Mouse (Mus musculus) MEL (cell line): ENCODE measurements around the gene Gm35315. TPM values are rescaled to one million over a fixed set of nuclear protein-coding genes. Genes with fewer than 3 reads are reported as not detected.
A peak's percentile ranks its signal among the peaks of the same experiment; 100 is the strongest.

Experiments used
- DNase-seq: peaks from one replicate; pipeline ENCODE4 v3.0.0; 2011; ENCODE audit warnings: low read depth, low spot score
- H3K27ac ChIP-seq: 2 replicates; pipeline ENCODE4 v1.5.1; 2012; ENCODE audit warnings: low read depth, mild to moderate bottlenecking, control low read depth, low read length, moderate library complexity; ENCODE audit not compliant: control insufficient read depth
- H3K27me3 ChIP-seq, 2 experiments: fragments of 150-350 bp in 1 of 2; sonication (generic) in 1 of 2; 2 replicates each; pipeline ENCODE4 v1.6.1; 2012; ENCODE audit warnings: low read length in 2 of 2, mild to moderate bottlenecking in 2 of 2, improper control_type of control experiment in 1 of 2, moderate library complexity in 1 of 2; ENCODE audit not compliant: insufficient read depth in 2 of 2, control insufficient read depth in 1 of 2
- H3K36me3 ChIP-seq, 2 experiments: 2 replicates each; pipeline ENCODE4 v1.6.1; 2012 to 2014; ENCODE audit warnings: low read length in 2 of 2, improper control_type of control experiment in 1 of 2, inconsistent platforms in 1 of 2, mild to moderate bottlenecking in 1 of 2; ENCODE audit not compliant: insufficient read depth in 2 of 2, control insufficient read depth in 1 of 2
- H3K4me1 ChIP-seq, 2 experiments: fragments of 150-350 bp in 1 of 2; sonication (generic) in 1 of 2; 2 replicates each; pipeline ENCODE4 v1.6.1; 2012; ENCODE audit warnings: low read length in 2 of 2, improper control_type of control experiment in 1 of 2, mild to moderate bottlenecking in 1 of 2; ENCODE audit not compliant: insufficient read depth in 2 of 2, control insufficient read depth in 1 of 2
- H3K4me3 ChIP-seq, 2 experiments: fragments of 150-350 bp in 1 of 2; sonication (generic) in 1 of 2; 2 replicates each; pipeline ENCODE4 v1.5.1; 2012; ENCODE audit warnings: low read depth in 2 of 2, low read length in 2 of 2, mild to moderate bottlenecking in 2 of 2, moderate library complexity in 2 of 2, control low read depth in 1 of 2, improper control_type of control experiment in 1 of 2; ENCODE audit not compliant: control insufficient read depth in 1 of 2, insufficient read depth in 1 of 2
- H3K79me2 ChIP-seq: 2 replicates; pipeline ENCODE4 v1.6.1; 2012; ENCODE audit warnings: mild to moderate bottlenecking, low read length, moderate library complexity; ENCODE audit not compliant: control insufficient read depth, poor library complexity, insufficient read depth
- H3K9ac ChIP-seq: 2 replicates; pipeline ENCODE4 v1.6.1; 2012; ENCODE audit warnings: low read depth, mild to moderate bottlenecking, control low read depth, low read length, moderate library complexity; ENCODE audit not compliant: control insufficient read depth, poor library complexity, severe bottlenecking
- H3K9me3 ChIP-seq: fragments of 150-350 bp; sonication (generic); replicated peaks from 2 replicates; pipeline ENCODE4 v1.6.1; 2012; ENCODE audit warnings: mild to moderate bottlenecking, low read length, improper control_type of control experiment, moderate library complexity; ENCODE audit not compliant: insufficient read depth
- BHLHE40 ChIP-seq: IDR thresholded peaks from 2 replicates; pipeline ENCODE4 v1.6.1; 2012; ENCODE audit warnings: low read depth, mild to moderate bottlenecking, inconsistent platforms, low read length, improper control_type of control experiment, borderline replicate concordance
- CHD2 ChIP-seq: IDR thresholded peaks from 2 replicates; pipeline ENCODE4 v1.6.1; 2011; ENCODE audit warnings: low read length, improper control_type of control experiment
- E2F4 ChIP-seq: IDR thresholded peaks from 2 replicates; pipeline ENCODE4 v1.6.1; 2011; ENCODE audit warnings: low read depth, low read length, improper control_type of control experiment, borderline replicate concordance
- ELF1 ChIP-seq: IDR thresholded peaks from 2 replicates; pipeline ENCODE4 v1.6.1; 2014; ENCODE audit warnings: low read depth, mild to moderate bottlenecking, inconsistent platforms, low read length, improper control_type of control experiment, moderate library complexity
- EP300 ChIP-seq, 2 experiments: IDR thresholded peaks; 2 replicates each; pipeline ENCODE4 v1.6.1; 2011; ENCODE audit warnings: improper control_type of control experiment in 2 of 2, low read length in 2 of 2, low read depth in 1 of 2, mild to moderate bottlenecking in 1 of 2
- ETS1 ChIP-seq: IDR thresholded peaks from 2 replicates; pipeline ENCODE4 v1.6.1; 2012; ENCODE audit warnings: low read depth, mild to moderate bottlenecking, inconsistent platforms, low read length, improper control_type of control experiment, moderate library complexity
- GATA1 ChIP-seq: IDR thresholded peaks from 2 replicates; pipeline ENCODE4 v1.6.1; 2011; ENCODE audit warnings: low read depth, low read length, improper control_type of control experiment
- JUND ChIP-seq: IDR thresholded peaks from 2 replicates; pipeline ENCODE4 v1.6.1; 2011; ENCODE audit warnings: low read depth, mild to moderate bottlenecking, improper control_type of control experiment, low read length
- KAT2A ChIP-seq: conservative IDR thresholded peaks from 2 replicates; pipeline ENCODE4 v1.6.1; 2012; ENCODE audit warnings: low read depth, low read length, improper control_type of control experiment, inconsistent platforms
- MAX ChIP-seq: IDR thresholded peaks from 2 replicates; pipeline ENCODE4 v1.6.1; 2011; ENCODE audit warnings: low read length, improper control_type of control experiment
- MAZ ChIP-seq: IDR thresholded peaks from 2 replicates; pipeline ENCODE4 v1.6.1; 2012; ENCODE audit warnings: low read depth, mild to moderate bottlenecking, inconsistent platforms, low read length, improper control_type of control experiment
- MXI1 ChIP-seq: IDR thresholded peaks from 2 replicates; pipeline ENCODE4 v1.6.1; 2011; ENCODE audit warnings: mild to moderate bottlenecking, low read depth, low read length, improper control_type of control experiment
- MYB ChIP-seq: IDR thresholded peaks from 2 replicates; pipeline ENCODE4 v1.6.1; 2011; ENCODE audit warnings: mild to moderate bottlenecking, low read depth, low read length, improper control_type of control experiment
- MYC ChIP-seq: IDR thresholded peaks from 2 replicates; pipeline ENCODE4 v1.6.1; 2011; ENCODE audit warnings: low read depth, mild to moderate bottlenecking, low read length, improper control_type of control experiment, moderate library complexity
- NELFE ChIP-seq: IDR thresholded peaks from 2 replicates; pipeline ENCODE4 v1.6.1; 2011; ENCODE audit warnings: low read depth, low read length, improper control_type of control experiment
- POLR2A ChIP-seq, 2 experiments: IDR thresholded peaks; 2 replicates each; pipeline ENCODE4 v1.6.1; 2011 to 2012; ENCODE audit warnings: low read length in 2 of 2, mild to moderate bottlenecking in 2 of 2, control low read depth in 1 of 2, improper control_type of control experiment in 1 of 2, low read depth in 1 of 2, moderate library complexity in 1 of 2; ENCODE audit not compliant: control insufficient read depth in 1 of 2, insufficient read depth in 1 of 2, poor library complexity in 1 of 2
- RAD21 ChIP-seq: IDR thresholded peaks from 2 replicates; pipeline ENCODE4 v1.6.1; 2011; ENCODE audit warnings: mild to moderate bottlenecking, low read depth, low read length, improper control_type of control experiment
- RCOR1 ChIP-seq: IDR thresholded peaks from 2 replicates; pipeline ENCODE4 v1.6.1; 2012; ENCODE audit warnings: low read depth, mild to moderate bottlenecking, inconsistent platforms, low read length, improper control_type of control experiment
- SIN3A ChIP-seq: IDR thresholded peaks from 2 replicates; pipeline ENCODE4 v1.6.1; 2012; ENCODE audit warnings: low read length, improper control_type of control experiment, inconsistent platforms
- TAL1 ChIP-seq: IDR thresholded peaks from 2 replicates; pipeline ENCODE4 v1.6.1; 2012; ENCODE audit warnings: mild to moderate bottlenecking, inconsistent platforms, low read length, moderate library complexity, mixed read lengths
- TBP ChIP-seq: IDR thresholded peaks from 2 replicates; pipeline ENCODE4 v1.8.0; 2011; ENCODE audit warnings: low read depth, low read length, improper control_type of control experiment
- TCF12 ChIP-seq: IDR thresholded peaks from 2 replicates; pipeline ENCODE4 v1.6.1; 2014; ENCODE audit warnings: low read depth, mild to moderate bottlenecking, inconsistent platforms, low read length, improper control_type of control experiment, moderate library complexity
- USF2 ChIP-seq, 2 experiments: IDR thresholded peaks; 2 replicates each; pipeline ENCODE4 v1.6.1; 2011 to 2012; ENCODE audit warnings: improper control_type of control experiment in 2 of 2, low read length in 2 of 2, borderline replicate concordance in 1 of 2, inconsistent platforms in 1 of 2, low read depth in 1 of 2, mild to moderate bottlenecking in 1 of 2; ENCODE audit not compliant: insufficient read depth in 1 of 2
- ZNF384 ChIP-seq: IDR thresholded peaks from 2 replicates; pipeline ENCODE4 v1.6.1; 2012; ENCODE audit warnings: low read depth, mild to moderate bottlenecking, inconsistent platforms, low read length, improper control_type of control experiment
- polyA plus RNA-seq, 2 experiments: library from polyadenylated mRNA; stranded (reverse) in 1 of 2; unstranded in 1 of 2; fragments of >175 nt in 1 of 2; fragments of >200 nt in 1 of 2; gene quantifications; 2 replicates each; pipeline versions ENCODE4 v1.2.1 to v1.2.4; 2012; ENCODE audit warnings: low replicate concordance in 2 of 2, low read depth in 1 of 2; ENCODE audit not compliant: insufficient read length in 2 of 2, insufficient read depth in 1 of 2, missing spikeins in 1 of 2
- total RNA-seq: library from RNA; depleted of rRNA; stranded (reverse); fragments of 300-350 nt; gene quantifications from 2 replicates; pipeline ENCODE4 v1.2.3, GENCODE M21; 2012

Gm35315 gene
- total and polyA plus RNA-seq, 3 experiments: 2.2 to 70.9 (median 2.2) TPM

- Histone ChIP-seq H3K27ac (no peak overlapping the region; the same call in 1 of the 2 replicates), H3K9ac (no peak overlapping the region), H3K4me1 (peaks cover 38 to 41% of the 10 kb centered on the region in 2 experiments), H3K36me3 (peaks cover 29 to 44% of the 10 kb centered on the region in 2 experiments), H3K4me3 (no peak overlapping the region), H3K27me3 (no peaks in the 10 kb centered on the region), H3K9me3 (no peaks in the 10 kb centered on the region), H3K79me2 (peaks cover 9% of the 10 kb centered on the region)
- TF ChIP-seq TCF12 (peak; percentile 36), MYB (peak; percentile 84), EP300 (IDR thresholded peaks at IDR 0.05; ENCODE audit: low read depth in 1 of 2, low read length in 2 of 2) (peak; percentile 64 to 81), MAZ (no peak), POLR2A (IDR thresholded peaks at IDR 0.05; ENCODE audit: control insufficient read depth in 1 of 2, insufficient read depth in 1 of 2, low read depth in 1 of 2, low read length in 2 of 2, poor library complexity in 1 of 2) (0 out of 4 replicates have a peak, but pooled peaks of 1 of the 2 experiments have one; percentile 25), ETS1 (peak; percentile 78), ZNF384 (no peak), MXI1 (peak; percentile 87), MYC (0 out of 2 replicates have a peak, but pooled peaks have one; percentile 41), GATA1 (peak; percentile 4; the same call in 1 of the 2 replicates), MAX (peak; percentile 73; the same call in 1 of the 2 replicates), SIN3A (peak; percentile 74; the same call in 1 of the 2 replicates), E2F4 (no peak)
- peak; percentile 74 for DNase-seq
Measured at GRCm38 (mm10) chr5:110142309-110142708, 48.1 kb upstream of the Gm35315 start.

- Histone ChIP-seq H3K27ac (peak overlapping the region; percentile 85), H3K27me3 (no peaks in the 10 kb centered on the region), H3K9ac (peak overlapping the region; percentile 56), H3K4me1 (peaks cover 38 to 47% of the 10 kb centered on the region in 2 experiments), H3K36me3 (peaks cover 21 to 52% of the 10 kb centered on the region in 2 experiments), H3K9me3 (no peaks in the 10 kb centered on the region), H3K79me2 (peaks cover 21% of the 10 kb centered on the region), H3K4me3 (peak overlapping the region in 1 of 2 experiments; percentile 38; a peak in 2 of 4 replicates)
- DNase-seq: peak; percentile 20
- TF ChIP-seq TBP: 0 out of 2 replicates have a peak, but pooled peaks have one; percentile 13
- 0 out of 2 replicates have a peak, but pooled peaks have one; percentile 20 for TF ChIP-seq ELF1
- TF ChIP-seq JUND: no peak
- TF ChIP-seq MYB: peak; percentile 52; the same call in 1 of the 2 replicates
- TF ChIP-seq ETS1: peak; percentile 71
- TF ChIP-seq MAZ: no peak
- TF ChIP-seq MAX: no peak
- no peak for TF ChIP-seq RCOR1
- TF ChIP-seq ZNF384: peak; percentile 59
- no peak for TF ChIP-seq USF2 (IDR thresholded peaks at IDR 0.05; ENCODE audit: borderline replicate concordance in 1 of 2, insufficient read depth in 1 of 2, low read depth in 1 of 2, low read length in 2 of 2)
- no peak for TF ChIP-seq TAL1
- TF ChIP-seq GATA1: peak; percentile 90
- TF ChIP-seq RAD21: no peak
- TF ChIP-seq TCF12: peak; percentile 60
- no peak for TF ChIP-seq E2F4
- peak; percentile 43; the same call in 1 of the 2 replicates for TF ChIP-seq BHLHE40
- no peak for TF ChIP-seq MYC
- peak; percentile 63; the same call in 1 of the 2 replicates for TF ChIP-seq SIN3A
- no peak for TF ChIP-seq KAT2A
- no peak for TF ChIP-seq NELFE
- no peak for TF ChIP-seq CHD2
- TF ChIP-seq EP300 (IDR thresholded peaks at IDR 0.05; ENCODE audit: low read depth in 1 of 2, low read length in 2 of 2): peak; percentile 68 to 78
Measured at GRCm38 (mm10) chr5:110140424-110140823, 46.2 kb upstream of the Gm35315 start.
